Mouse (Mus musculus): Measurements from ENCODE around the gene Ptafr.

DNA sequence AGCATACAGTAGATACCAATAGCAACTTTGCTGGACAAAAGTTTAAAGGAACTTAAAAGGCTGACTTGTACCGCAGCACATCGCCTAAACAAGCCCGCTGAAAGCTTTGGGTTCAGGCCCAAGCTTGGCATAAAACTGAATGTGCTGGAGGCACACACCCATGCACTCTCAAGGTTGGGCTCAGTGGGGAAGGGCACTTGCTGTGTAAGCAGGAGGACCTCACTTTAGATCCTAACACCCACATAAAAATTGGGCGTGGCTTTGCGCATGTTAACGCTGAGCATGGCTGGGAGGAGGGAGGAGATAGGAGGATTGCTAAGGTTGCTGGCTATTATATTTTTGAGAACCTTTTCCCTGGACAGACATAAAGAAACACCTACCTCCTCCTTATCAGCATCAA lies 39.1 kb upstream of the Ptafr start:
- TF ChIP-seq CTCF (IDR thresholded peaks at IDR 0.05; ENCODE audit: borderline replicate concordance, insufficient read depth, low read depth, low read length): no peak
- TF ChIP-seq POLR2A (IDR thresholded peaks at IDR 0.05; ENCODE audit: borderline replicate concordance, insufficient read depth, low read length): no peak

Measured in cerebellum, adult 2 months (tissue).